Mouse (Mus musculus) c-Kit-positive CD71-positive TER-119-positive erythroid progenitor cells, embryonic 14.5 days (primary cell): ENCODE results near the gene 4930469K13Rik.
A peak's percentile ranks its signal among the peaks of the same experiment; 100 is the strongest.

ENCODE experiments used
- DNase-seq: peaks from one replicate; pipeline ENCODE4 v3.0.0-alpha.2; 2013; ENCODE audit warnings: low spot score

The 4930469K13Rik gene

DNA sequence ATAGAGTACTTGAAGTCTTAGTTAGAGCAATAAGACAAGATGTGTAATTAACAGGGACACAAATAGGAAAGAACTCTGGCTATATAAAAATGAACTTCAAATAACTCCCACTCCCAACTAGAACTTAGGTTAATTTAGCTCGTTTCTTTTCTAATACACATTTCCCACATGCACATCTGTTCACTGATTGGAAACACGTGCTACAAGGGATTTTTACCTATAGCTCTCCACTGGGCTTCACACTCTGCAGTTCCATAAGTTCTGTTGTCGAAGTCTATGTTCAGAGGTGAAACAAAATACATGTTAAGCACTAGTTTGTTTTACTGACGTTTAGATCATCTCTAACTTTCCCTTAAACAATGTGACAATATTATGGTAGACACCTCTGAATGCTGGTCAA, 118.2 kb downstream of the 4930469K13Rik start:
- DNase-seq = no peak

DNA sequence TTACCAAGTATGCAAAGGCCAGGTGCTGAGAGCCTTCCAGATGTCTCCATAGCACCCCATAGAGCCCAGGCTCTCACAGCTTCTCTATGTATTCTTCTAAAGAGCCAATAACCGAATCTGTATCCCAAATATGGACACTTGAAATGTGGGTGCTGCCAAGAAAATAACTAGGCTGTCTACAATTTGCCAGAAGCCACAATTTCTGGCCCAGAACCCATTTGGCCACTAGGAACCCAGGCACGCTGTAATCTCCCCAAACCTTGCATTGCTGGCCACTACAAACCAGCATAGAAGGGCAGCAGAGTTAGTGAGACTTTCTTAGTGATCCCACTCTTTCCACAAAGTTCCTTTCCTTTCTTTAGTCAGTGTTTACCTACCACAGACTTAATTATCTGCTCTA, 123.2 kb downstream of the 4930469K13Rik start:
- DNase-seq = no peak

DNA sequence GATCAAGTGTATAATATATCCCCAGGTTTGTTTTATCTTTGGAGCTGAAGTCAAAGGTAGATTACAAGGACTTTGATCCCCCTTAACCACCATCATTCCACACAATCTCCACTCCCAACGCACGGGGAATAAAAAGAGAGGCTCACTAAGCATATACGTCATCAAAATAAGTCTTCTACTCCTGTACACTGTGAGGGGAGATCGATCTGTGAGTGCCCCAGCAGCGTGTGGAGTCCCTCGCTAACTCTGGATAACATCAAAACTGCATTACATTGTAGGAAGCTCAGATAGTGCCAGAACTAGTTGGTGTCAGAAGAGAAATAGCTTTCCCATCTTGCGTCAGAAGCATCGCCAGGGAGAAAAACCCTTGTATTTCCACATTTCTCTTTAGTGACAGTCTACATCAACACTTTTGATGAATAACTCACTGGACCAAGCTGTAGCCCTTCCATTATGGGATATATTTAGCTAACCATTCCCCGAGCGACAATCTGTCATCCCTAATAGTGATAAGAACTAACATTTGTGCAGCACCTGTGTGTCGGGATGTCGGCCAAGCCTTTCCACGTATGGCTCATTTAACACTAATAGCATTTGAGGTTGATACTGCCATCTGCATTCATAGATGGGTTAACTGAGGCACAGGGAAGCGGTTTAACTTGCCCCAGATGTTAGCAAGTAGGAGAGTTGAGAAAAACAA, 123.9 kb downstream of the 4930469K13Rik start:
- no peak for DNase-seq

DNA sequence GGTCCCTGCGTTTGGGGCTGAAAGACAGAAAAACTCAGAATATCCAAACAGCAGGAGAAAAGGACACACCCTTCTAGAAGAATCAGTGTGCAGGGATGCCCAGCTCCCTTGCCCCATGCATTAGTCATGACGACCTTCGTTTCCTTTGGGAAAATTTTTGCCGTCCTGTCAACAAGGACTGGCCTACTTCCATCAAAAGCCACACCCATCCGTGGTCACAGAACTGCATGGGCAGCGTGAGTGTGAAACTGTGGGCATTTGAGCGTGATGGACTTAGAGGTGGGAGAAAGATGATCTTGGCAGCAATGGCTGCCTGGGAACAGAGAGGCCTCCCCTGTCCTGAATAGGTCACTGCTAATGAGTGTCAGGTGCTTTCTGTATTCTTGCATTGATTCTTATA, 126.2 kb downstream of the 4930469K13Rik start:
- DNase-seq = no peak

DNA sequence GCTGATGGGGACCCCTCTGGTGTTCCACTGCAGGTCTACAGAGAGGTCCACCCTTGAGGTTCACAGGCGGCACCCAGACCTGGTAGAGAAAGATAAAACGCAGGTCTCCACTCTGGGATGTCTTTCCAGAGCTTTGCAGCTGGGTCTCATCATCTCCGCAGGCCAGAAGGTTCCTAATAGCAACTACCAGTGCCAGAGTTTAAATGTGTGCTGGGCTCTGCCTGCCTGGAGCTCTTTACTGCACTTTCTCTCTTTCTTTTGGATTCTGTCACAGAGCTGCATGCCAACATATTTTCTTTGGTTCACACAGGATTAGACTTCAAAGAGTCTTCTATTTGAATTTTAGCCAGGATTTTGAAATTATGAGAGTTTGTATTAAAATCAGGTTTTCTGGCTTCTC, 129.2 kb downstream of the 4930469K13Rik start:
- no peak for DNase-seq

DNA sequence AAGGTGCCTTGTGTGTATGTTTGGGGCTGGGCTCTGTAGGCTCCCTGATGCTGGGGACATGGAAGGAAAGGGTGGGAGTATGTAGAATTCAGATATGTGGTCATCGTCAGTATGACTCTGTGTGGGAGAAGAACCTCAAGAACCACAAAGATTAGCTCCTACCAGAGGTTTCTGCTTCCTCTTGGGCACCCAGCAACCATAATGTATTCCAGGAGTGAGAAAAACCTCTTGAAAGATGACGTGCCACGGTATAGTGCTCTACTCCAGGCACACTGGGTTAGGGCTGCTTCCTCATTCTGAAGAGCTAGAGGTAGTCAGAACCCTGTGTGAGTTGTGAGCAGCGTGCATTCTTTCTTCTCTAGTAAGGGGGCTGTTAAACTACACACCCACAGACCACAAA, 130.6 kb downstream of the 4930469K13Rik start:
- no peak for DNase-seq

DNA sequence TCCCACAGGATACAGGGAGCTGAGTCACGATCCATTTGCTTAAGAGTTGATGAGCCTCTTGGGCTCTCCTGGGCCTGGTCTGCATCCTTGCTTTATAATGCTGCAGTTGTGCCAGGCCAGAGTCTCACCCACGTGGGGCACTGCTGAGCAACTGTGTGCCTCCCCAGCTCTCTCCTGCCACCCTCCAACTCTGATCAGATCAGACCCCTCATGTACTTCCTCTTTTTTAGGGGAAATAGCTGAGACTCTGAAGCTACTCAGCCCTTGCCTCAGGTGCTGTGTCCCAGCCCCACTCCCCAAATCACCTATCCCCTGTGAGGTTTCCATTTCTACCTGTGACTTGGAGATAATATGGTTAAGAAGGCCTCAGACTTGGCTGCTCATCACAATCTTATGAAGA, 133.0 kb downstream of the 4930469K13Rik start:
- no peak for DNase-seq

DNA sequence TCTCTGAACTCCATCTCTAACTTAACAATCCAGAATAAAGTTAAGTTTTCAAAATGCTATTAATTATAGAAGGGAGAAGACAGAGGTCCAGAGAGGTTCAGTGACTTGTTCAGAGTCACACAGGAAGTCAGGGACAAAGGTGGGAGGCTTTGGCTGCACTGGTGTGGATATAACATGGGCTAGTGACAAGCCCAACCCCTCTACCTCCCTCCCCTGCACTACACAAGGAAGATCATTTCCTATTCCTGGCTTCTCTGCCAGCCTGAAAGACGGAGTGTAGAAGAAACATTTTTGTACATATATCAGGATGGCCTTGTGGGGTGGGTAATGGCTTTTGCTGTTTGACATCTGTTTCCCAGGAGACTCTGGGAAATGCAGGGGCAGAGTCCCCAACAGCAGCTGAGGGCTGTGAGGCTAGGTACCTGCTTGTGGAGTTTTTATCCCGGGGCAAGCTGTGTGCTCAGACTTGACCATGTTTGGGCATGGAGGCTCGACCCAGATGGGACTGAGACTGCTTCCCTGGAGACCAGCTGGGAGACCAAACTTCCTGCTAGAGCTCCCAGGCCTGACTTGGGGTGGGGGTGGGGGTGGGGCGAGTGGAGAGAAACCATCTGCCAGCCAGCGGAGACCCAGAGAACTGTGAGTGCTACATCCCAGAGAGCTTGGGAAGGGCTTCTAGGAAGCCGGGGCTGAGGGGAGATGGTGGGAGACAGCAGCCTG, 135.5 kb downstream of the 4930469K13Rik start, which contains the start of gene Kcnmb1:
Gene Kcnmb1, plus strand, starts transcription at position 326 of the 720 bp plus-strand sequence.
- no peak for DNase-seq

DNA sequence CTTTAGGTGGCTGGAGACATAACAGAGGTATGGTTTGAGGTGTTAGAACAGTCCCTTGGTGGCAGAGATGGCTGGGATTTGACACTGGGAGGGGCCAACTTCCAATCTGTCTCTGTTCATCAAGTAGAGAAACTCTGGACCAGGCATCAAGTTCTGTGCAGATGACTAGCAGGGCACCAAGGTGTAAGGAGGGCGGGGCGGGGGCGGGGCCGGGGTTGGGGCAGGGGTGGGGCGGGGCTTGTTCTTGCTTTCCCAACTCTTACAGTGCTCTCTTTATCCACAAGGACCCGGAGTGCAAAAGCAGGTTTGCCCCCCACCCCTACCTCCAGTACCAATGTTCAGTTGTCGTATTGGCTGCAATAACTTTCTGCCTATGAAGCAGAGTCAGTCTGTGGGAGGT, 136.2 kb downstream of the 4930469K13Rik start:
- DNase-seq = no peak

DNA sequence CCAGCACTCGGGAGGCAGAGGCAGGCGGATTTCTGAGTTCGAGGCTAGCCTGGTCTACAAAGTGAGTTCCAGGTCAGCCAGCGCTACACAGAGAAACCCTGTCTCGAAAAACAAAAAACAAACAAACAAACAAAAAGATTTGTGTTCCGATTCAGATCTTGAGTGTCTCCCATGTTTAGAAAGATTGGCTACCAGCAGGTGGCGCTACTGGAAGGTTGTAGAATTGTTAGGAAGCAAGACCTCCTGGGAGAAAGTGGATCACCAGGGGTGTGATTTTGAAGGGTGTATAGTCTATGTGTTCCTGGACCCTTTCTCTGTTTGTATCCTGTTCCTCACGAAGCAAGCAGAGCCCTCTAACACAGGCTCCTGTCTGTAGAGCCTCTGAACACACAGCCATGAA, 139.6 kb downstream of the 4930469K13Rik start:
- peak; percentile 22 for DNase-seq

DNA sequence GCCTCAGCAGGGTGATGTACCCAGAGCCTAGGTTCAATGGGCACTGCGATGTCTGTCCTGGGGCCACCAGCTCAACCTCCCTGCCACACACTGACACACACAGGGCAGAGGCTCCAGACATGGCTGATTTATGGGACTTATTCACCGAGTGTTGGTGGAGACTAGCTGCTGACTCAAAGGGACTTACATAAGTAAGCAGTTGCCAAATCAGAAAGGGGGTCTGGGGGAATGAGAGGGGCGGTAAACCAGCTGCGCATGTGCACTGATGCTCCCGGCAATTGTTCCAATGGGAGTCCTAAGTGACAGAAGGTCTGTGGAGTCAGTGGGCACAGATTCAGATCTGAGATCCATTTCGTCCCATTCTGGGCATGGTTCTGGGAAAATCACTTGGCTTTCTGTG, 140.8 kb downstream of the 4930469K13Rik start:
- no peak for DNase-seq

DNA sequence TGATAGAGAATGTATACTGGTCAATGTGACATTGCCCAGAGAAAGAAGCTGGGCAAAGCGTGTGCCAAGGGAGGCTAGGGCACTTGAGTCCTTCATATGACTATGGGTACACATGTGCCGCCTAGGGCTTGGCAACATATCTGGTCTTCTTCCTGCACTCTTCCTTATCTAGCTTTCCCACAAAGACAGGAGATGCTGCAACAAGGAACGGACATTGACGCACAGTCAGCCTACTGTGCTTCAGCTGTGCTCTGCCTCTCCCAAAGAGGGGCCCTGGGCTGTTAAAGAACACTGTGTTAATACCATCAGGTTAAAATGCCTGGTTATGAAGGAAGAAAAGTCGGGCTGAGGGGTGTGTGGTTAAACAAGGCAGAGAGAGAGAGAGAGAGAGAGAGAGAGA, 141.7 kb downstream of the 4930469K13Rik start:
- no peak for DNase-seq

DNA sequence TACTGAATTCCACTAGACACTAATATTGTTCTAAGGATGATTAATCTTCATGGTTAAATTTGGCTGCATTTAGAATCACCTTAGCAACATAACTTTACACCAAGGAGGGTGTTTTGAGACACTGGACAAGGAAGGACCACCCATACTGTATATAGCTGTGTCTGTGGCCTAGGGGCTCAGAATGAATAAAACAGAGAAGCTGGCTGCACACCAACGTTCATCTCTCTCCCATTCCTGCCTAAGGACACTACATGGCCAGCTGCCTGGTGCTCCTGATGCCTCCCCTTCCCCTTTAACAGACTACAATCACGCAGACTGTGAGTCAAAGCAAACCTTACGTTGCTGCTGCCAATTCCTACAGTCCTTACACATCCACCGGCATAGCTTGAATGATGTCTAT, 142.4 kb downstream of the 4930469K13Rik start:
- no peak for DNase-seq

DNA sequence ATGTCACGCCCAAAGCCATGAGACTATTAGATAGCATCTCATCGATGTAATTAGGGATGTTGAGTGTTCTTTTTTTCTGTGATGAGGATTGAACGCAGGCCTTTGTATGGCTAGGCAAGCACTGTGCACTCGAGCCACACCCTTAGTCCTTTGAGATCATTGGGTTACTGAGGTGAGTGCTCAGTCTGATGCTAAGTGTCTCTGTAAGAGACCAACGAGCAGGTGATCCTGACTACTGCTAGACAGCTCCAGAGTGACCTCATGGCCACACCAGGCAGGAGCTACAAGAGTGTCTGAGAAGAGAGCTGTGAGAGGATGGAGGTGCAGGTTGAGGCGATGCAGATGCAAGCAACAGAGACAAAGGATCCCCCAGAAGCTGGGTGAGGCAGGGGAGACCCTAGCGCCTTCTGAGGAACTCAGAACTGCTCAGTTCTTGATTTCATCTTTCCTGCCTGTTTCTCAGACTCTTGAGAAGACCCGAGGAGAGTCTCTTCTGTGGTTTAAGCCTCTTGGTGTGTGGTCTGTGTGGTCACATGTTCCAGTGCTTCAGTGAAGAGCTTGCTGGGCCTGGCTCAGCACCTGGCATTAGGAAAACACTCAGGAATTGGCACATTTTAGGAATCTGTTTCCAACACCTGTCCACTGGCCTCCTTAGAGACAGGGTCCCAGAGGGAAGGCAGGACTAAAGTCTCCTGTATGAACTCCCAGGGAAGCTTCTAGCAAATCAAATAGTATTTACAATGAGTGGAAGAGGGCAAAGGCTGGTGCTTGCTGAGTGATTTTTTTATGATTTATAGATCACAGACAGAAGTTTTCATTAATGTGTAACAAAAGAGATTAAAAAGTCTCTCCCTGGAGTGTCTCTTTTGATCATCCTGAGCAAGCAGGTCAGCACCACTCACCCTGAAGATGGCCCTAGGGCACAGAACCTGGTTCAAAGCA, 146.4 kb downstream of the 4930469K13Rik start:
- DNase-seq = no peak

DNA sequence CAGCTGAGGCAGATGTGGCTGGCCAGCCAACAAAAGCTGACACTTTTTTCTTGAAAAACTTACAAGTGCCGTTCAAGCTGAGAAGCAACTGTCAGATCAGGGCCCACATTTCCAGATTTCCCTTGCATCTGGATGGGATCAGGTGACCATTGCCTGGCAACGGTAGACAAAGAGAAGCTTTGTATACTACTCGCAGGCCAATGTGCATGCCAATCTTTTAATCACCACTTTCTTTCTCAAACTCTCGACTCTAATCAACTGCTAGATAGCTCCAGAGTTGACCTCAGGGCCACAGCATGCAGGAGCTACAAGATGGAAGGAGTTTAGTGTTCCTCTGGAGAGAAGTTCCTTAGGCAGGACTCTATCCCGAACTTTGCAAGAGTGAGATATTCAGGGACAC, 147.2 kb downstream of the 4930469K13Rik start:
- no peak for DNase-seq

DNA sequence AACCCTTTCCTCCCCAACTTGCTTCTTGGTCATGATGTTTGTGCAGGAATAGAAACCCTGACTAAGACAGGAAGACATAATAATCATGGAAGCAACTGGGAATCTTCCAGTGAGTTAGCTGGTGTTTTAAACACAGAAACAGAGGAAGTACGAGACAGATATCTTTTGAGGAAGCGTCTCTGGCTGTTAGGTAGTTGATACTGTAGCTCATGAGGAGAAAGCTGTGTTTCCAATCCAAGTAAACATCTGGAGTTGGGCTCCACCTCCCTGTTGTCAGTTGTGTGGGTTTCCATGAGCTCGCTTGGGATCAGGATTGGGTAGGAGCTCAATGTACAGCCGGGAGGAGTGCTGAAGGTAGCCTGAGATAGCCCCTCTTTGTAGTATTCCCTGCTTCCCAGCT, 151.9 kb downstream of the 4930469K13Rik start:
- DNase-seq = no peak

DNA sequence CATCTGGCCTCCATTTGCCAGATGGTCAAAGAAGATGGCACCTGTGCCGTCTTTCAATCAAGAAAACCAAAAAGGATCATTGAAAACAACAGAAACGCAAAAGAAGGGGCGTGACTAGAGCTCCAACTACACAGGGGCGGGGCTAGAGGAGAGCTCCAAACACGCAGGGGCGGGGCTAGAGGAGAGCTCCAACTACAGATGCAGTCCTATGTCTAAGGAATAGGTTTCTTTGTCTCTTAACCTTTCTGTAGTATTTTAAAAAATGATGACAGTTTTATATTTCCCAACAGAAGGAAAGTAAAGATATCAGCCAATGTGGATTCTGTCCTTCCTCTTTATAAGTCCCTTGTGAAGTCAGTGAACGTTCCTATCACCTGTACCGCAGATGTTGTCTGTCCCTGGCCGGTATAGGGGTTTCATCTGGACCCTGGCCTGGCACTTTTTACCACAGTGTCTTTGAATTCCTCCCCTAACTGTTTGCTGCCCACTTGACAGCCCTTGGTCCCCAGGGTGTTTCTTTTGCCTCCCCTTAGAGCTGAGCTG, 153.5 kb downstream of the 4930469K13Rik start:
- no peak for DNase-seq

DNA sequence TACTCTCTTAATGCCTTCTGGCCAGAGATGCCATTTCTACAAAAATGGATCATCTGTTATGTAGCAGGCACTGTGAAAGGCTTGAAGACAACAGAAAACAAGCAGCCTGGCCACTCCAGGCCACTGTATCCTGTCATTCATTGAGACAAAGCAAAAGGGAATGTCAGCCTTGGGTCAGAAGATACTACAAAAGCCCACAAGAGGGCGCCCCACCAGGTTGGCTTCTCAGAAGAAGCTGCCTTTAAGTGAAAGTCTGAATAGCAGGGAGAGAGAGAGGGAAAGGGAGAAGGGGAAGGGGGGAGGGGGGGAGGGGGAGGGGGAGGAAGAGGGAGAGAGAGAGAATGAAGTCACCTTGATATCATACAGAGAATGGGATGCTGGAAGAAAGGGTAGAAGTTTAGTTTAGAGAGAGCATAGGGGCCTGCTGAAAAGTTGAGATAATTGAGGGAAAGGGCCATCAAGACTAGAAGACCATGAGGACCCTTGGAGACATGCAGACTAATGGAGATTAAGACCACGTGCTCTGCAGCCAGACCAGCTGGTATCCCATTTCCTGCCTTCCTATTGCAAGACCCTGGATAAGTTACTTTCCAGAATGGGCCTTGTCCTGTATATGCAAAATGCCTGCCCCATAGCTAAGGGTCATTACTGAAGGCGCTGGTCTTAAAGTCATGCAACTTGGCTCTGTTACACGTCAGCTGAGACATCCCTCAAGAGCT, 154.1 kb downstream of the 4930469K13Rik start:
- DNase-seq = peak; percentile 21

DNA sequence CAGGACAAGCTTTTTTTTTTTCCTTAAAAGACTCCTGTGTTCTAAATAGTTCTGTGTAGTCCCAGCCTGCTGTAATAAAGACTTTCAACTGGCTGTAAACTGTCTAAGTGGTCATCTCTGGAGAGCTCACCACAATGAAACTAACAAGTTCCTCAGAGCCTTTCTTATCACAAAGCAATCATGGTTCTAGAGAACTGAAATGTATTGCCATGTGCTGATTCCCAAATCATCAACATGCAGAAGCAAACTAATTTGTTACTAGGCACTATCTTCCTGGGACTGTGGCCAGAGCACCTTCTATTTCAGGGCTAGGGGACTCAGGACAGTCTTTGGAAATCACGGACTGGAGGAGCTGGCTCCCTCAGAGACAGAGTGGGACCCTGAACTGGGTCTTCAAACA, 154.8 kb downstream of the 4930469K13Rik start:
- DNase-seq = no peak

DNA sequence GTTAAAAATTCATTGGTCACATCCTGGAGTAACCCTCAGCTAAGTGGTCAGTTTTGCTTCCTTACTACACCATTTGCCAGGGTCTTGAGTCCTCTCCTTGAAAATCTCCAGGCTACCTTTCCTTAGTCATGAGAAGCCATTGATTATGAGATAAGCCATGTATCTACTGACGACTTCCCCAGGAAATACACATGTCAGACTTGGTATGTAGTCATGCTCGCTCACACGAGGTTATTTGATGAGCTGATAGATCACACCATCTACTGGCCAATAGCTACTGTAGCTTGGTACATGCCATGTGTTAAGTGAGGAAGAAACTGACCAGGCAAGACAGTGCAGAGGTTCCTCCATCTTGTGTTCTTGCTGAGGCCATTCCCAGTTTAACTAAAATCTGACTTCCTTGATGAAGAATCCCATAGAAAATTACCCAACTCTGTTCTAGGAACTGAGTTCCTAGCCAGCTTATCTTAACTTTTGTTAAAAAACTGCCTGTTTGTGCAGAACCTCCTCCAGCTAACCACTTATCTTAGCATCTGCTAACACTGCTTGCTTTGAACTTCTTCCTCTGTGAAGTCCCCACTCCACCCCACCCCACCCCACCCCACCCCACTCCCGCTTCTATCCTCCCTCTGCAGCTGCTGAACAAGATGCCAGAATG, 158.8 kb downstream of the 4930469K13Rik start:
- no peak for DNase-seq
